10 mouse cellular contexts compared by ENCODE assay signal in genomic region chr5:74613491-74614151, GRCm38 (mm10).
A peak's percentile ranks its signal among the peaks of the same experiment; 100 is the strongest.
DNase-seq lines count a peak whose midpoint lies in the region; ATAC-seq and TF ChIP-seq lines count a peak whose summit lies in the region.
"Had no signal": no experiment of that assay in that cellular context is flagged by ENCODE, and none has a peak within 500 bp of the region (broad histone marks: within the 10 kb centered on the region; RNA-seq: fewer than 3 reads in every experiment).

No protein-coding gene starts in this region.

- H3K4me2 ChIP-seq in hindbrain, embryonic 14.5 days (replicated peaks) = no peak overlapping the region

- H3K4me3 ChIP-seq in gastrocnemius, adult 2 months = peak overlapping the region; percentile 54
- H3K4me3 ChIP-seq in layer of hippocampus, adult 2 months = no peak overlapping the region
- H3K4me3 ChIP-seq in hindbrain, embryonic 14.5 days (replicated peaks; ENCODE audit: low read length) = no peak overlapping the region
- H3K4me3 ChIP-seq: hindbrain, embryonic 10.5 days had no signal

- ATAC-seq in hindbrain, embryonic 14.5 days (ENCODE audit: low FRiP score) = no peak
- ATAC-seq: CD4-positive, CD25-positive, alpha-beta regulatory T cell, adult 4 months had no signal

- no peaks in the 10 kb centered on the region for H3K27me3 ChIP-seq in hindbrain, embryonic 14.5 days (ENCODE audit: control insufficient read depth, insufficient read depth, low read length)

- no peaks in the 10 kb centered on the region for H3K9me3 ChIP-seq in hindbrain, embryonic 14.5 days (ENCODE audit: control insufficient read depth, low read length)
- H3K9me3 ChIP-seq: hindbrain, embryonic 10.5 days had no signal

- H3K36me3 ChIP-seq in hindbrain, embryonic 14.5 days (replicated peaks; ENCODE audit: control insufficient read depth, insufficient read depth) = no peaks in the 10 kb centered on the region
- H3K36me3 ChIP-seq: hindbrain, embryonic 10.5 days had no signal

- no peaks in the 10 kb centered on the region for H3K4me1 ChIP-seq in hindbrain, embryonic 14.5 days (replicated peaks; ENCODE audit: control insufficient read depth, insufficient read depth, low read length)
- H3K4me1 ChIP-seq: hindbrain, embryonic 10.5 days had no signal

- 76% methylated on average over 18 of the region's 18 CpGs for WGBS in hindbrain, embryonic 14.5 days

- peak overlapping the region; percentile 20; the same call in 1 of the 2 replicates for H3K27ac ChIP-seq in gastrocnemius, adult 2 months
- no peak overlapping the region for H3K27ac ChIP-seq in layer of hippocampus, adult 2 months
- H3K27ac ChIP-seq in hindbrain, embryonic 14.5 days = no peak overlapping the region
- H3K27ac ChIP-seq: hindbrain, embryonic 10.5 days had no signal

- intact Hi-C loops in gastrocnemius, adult 2 months (cut with DNase I) = no loop called here
- intact Hi-C loops in gastrocnemius, postnatal 36 days (cut with DNase I) = no loop called here

- TF ChIP-seq CTCF in gastrocnemius, adult 2 months (IDR thresholded peaks at IDR 0.05) = no peak
- no peak for TF ChIP-seq CTCF in layer of hippocampus, adult 2 months (conservative IDR thresholded peaks at IDR 0.05)

- peak; percentile 46 for DNase-seq in gastrocnemius, adult 2 months
- no peak for DNase-seq in gastrocnemius, postnatal 36 days
- peak; percentile 70 to 75 for DNase-seq in heart, adult 18-20 months
- DNase-seq in layer of hippocampus, adult 2 months (ENCODE audit: low spot score in 2 of 2) = peak; percentile 27 to 36
- DNase-seq in lung, postnatal 4 days = peak; percentile 22 to 42
- no peak for DNase-seq in embryo, embryonic 10.5 days (ENCODE audit: low spot score)
- DNase-seq in hindbrain, embryonic 14.5 days (ENCODE audit: low spot score) = no peak
- no peak for DNase-seq in frontal cortex, postnatal 10 days (ENCODE audit: low spot score in 2 of 2)

- no peak overlapping the region for H3K9ac ChIP-seq in hindbrain, embryonic 14.5 days

Comparison
In these comparisons a context has a peak if more than half of its experiments do, and no peak if none do; other contexts are left out.
1. DNase-seq: peak in gastrocnemius, adult 2 months (single experiment), heart, adult 18-20 months (2 of 2), layer of hippocampus, adult 2 months (2 of 2) and lung, postnatal 4 days (2 of 2); none in gastrocnemius, postnatal 36 days (0 of 2), embryo, embryonic 10.5 days (single experiment), hindbrain, embryonic 14.5 days (single experiment) and frontal cortex, postnatal 10 days (0 of 2).